Mouse (Mus musculus) cerebellum, adult 2 months (tissue): ENCODE measurements around the gene Acot1.

Experiments
- CTCF ChIP-seq: fragments of 200-500 bp; IDR thresholded peaks from 2 replicates; pipeline ENCODE4 v1.5.1; 2011; ENCODE audit warnings: low read depth, mild to moderate bottlenecking, control low read depth, low read length, moderate library complexity, borderline replicate concordance; ENCODE audit not compliant: insufficient read depth
- POLR2A ChIP-seq: fragments of 200-500 bp; IDR thresholded peaks from 2 replicates; pipeline ENCODE4 v1.6.1; 2011; ENCODE audit warnings: low read length, control low read depth, borderline replicate concordance; ENCODE audit not compliant: insufficient read depth

- TF ChIP-seq CTCF: no peak
- TF ChIP-seq POLR2A: no peak
These were observed 3.8 kb downstream of the Acot1 start for GRCm38 (mm10) chr12:84013130-84013529.
